Mouse (Mus musculus) thymus, adult 2 months (tissue): Measurements from ENCODE around the gene Abi3.

Experiments
- CTCF ChIP-seq: fragments of 200-500 bp; IDR thresholded peaks from 2 replicates; pipeline ENCODE4 v1.5.1; 2012; ENCODE audit warnings: mild to moderate bottlenecking, control low read depth, low read length, moderate library complexity, borderline replicate concordance; ENCODE audit not compliant: control insufficient read depth, poor library complexity, insufficient read depth; ENCODE audit errors: extremely low read depth
- POLR2A ChIP-seq: fragments of 200-500 bp; IDR thresholded peaks from 2 replicates; pipeline ENCODE4 v1.6.1; 2012; ENCODE audit warnings: mild to moderate bottlenecking, low read length, control low read depth, moderate library complexity; ENCODE audit not compliant: control insufficient read depth, poor library complexity, insufficient read depth; ENCODE audit errors: extremely low read depth

GRCm38 (mm10) chr11:95827168-95827447 is 15.2 kb downstream of the Abi3 start:
- TF ChIP-seq CTCF (no peak), POLR2A (no peak)
